Mouse (Mus musculus) hindbrain, embryonic 14.5 days (tissue): ENCODE data around the gene Iqcn. TPM values are rescaled to one million over a fixed set of nuclear protein-coding genes. Genes with fewer than 3 reads are reported as not detected.
A peak's percentile ranks its signal among the peaks of the same experiment; 100 is the strongest.

ENCODE experiments used
- ATAC-seq: fragments of 200-750 bp; cut with Nextera tagmentation; 2 replicates; pipeline ENCODE4 v1.8.0; 2017; ENCODE audit warnings: moderate number of reproducible peaks, mild to moderate bottlenecking, moderate TSS enrichment, moderate library complexity; ENCODE audit not compliant: low FRiP score
- DNase-seq: peaks from one replicate; pipeline ENCODE4 v3.0.0-alpha.2; 2015; ENCODE audit warnings: low spot score
- H3K27ac ChIP-seq: fragments of 300-500 bp; sonication (generic); 2 replicates; pipeline ENCODE4 v1.5.1; 2014; ENCODE audit warnings: mild to moderate bottlenecking, moderate library complexity
- H3K27me3 ChIP-seq: fragments of 300-500 bp; sonication (generic); 2 replicates; pipeline ENCODE4 v1.6.1; 2014; ENCODE audit warnings: mild to moderate bottlenecking, low read length, mixed read lengths; ENCODE audit not compliant: control insufficient read depth, insufficient read depth
- H3K36me3 ChIP-seq: fragments of 300-500 bp; sonication (generic); replicated peaks from 2 replicates; pipeline ENCODE4 v1.6.1; 2014; ENCODE audit not compliant: control insufficient read depth, insufficient read depth
- H3K4me1 ChIP-seq: fragments of 300-500 bp; sonication (generic); replicated peaks from 2 replicates; pipeline ENCODE4 v1.6.1; 2014; ENCODE audit warnings: antibody characterized with exemption, low read length, mixed read lengths; ENCODE audit not compliant: control insufficient read depth, insufficient read depth
- H3K4me2 ChIP-seq: fragments of 300-500 bp; sonication (generic); replicated peaks from 2 replicates; pipeline ENCODE4 v1.6.1; 2014; ENCODE audit warnings: mild to moderate bottlenecking, moderate library complexity
- H3K4me3 ChIP-seq: fragments of 300-500 bp; sonication (generic); replicated peaks from 2 replicates; pipeline ENCODE4 v1.5.1; 2014; ENCODE audit warnings: mild to moderate bottlenecking, low read length
- H3K9ac ChIP-seq: fragments of 300-500 bp; sonication (generic); 2 replicates; pipeline ENCODE4 v1.6.1; 2014
- H3K9me3 ChIP-seq: fragments of 300-500 bp; sonication (generic); 2 replicates; pipeline ENCODE4 v1.6.1; 2016; ENCODE audit warnings: low read length; ENCODE audit not compliant: control insufficient read depth
- WGBS: fragments of 180-500 bp; shearing (Covaris S2); extraction: QIAGEN DNeasy Blood & Tissue Kit; methylation state at CpG from one replicate; pipeline ENCODE4 v1.1.7; 2014; 5-methylcytosine and 5-hydroxymethylcytosine counted together
- polyA plus RNA-seq: library from polyadenylated mRNA; unstranded; fragments of >200 nt; fragmentation: Nextera tagmentation; extraction: Ambion mirVana; gene quantifications from 2 replicates; pipeline ENCODE4 v1.2.1, GENCODE M21; 2014

Gene Iqcn
- polyA plus RNA-seq, 1 experiment from 2014 or later = 0.15 TPM

DNA sequence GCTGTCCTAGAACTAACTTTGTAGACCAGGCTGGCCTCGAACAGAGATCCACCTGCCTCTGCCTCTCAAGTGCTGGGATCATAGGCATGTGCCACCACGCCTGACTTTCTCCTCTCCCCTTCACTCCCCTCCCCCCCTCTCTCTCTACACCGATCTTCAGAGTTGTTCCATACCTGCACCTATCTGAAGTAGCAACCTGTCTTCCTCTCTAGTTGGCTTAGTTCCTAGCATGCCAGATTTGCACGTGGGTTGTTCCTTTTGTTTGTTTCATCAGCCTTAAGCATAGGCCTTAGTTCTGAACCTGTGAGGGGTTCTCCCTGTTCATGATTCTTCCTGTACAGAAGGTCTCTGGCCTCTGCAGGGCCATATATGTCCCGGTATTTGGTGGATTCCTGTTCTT, 34.4 kb downstream of the Iqcn start:
- H3K4me1 ChIP-seq = no peaks in the 10 kb centered on the region
- DNase-seq = no peak

DNA sequence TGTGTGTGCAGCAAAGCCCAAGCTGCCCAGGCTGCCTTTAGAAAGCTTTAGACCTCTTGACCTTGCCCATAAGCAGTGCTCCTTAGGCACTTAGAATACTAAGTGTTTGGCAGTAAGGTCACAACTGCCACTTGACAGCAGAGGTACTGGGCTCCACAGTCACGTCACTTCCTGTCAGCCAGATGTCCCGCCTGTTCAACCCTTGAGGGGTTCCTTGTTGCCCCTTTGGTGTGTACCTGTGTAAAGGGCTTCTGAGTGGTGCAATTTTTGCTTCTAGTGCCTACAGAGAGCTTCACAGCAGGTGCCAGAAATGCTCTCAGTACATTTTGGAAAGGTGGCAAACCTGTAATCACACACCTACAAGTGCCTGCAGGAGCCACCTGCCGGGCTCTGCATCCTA, 35.0 kb downstream of the Iqcn start:
- Histone ChIP-seq H3K27me3 (peaks cover 30% of the 10 kb centered on the region), H3K9ac (no peak overlapping the region), H3K36me3 (no peaks in the 10 kb centered on the region), H3K4me3 (no peak overlapping the region), H3K9me3 (no peaks in the 10 kb centered on the region), H3K4me2 (no peak overlapping the region), H3K27ac (no peak overlapping the region), H3K4me1 (peaks cover under 1% of the 10 kb centered on the region; the same call in 1 of the 2 replicates)
- no peak for DNase-seq
- 76% methylated on average over 3 of the region's 3 CpGs for WGBS
- no peak for ATAC-seq

More for the DNA sequence above, 34.4 kb downstream of the Iqcn start:
- Histone ChIP-seq H3K36me3 (no peaks in the 10 kb centered on the region), H3K27me3 (peaks cover 25% of the 10 kb centered on the region), H3K9ac (no peak overlapping the region), H3K9me3 (no peaks in the 10 kb centered on the region), H3K4me3 (no peak overlapping the region), H3K27ac (no peak overlapping the region), H3K4me2 (no peak overlapping the region)
- no peak for ATAC-seq
- 68% methylated on average over 5 of the region's 5 CpGs for WGBS

DNA sequence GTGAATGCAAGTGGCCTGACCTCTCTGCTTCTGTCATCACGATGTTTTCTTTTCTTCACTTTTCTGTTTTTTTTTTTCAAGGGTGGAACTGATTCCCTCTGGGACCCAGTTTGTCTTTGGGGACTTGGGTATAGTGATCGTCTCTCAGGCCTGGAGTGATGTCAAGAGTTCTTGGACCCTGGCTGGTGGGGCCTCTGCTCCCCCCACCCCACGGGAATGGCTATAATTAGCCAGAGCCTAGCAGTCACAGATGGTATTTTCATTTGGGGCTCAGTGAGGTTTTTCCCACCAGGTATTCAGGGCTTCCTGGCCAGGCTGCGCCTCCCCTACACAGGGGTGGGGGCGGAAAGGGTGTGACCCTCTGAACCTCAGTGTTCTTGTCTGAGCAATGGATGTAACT, 38.4 kb downstream of the Iqcn start:
- Histone ChIP-seq H3K9ac (no peak overlapping the region), H3K9me3 (no peaks in the 10 kb centered on the region), H3K36me3 (no peaks in the 10 kb centered on the region), H3K4me1 (peaks cover 12% of the 10 kb centered on the region), H3K4me2 (no peak overlapping the region), H3K27me3 (peaks cover 61% of the 10 kb centered on the region), H3K4me3 (no peak overlapping the region), H3K27ac (no peak overlapping the region)
- ATAC-seq (no peak), DNase-seq (no peak)
- 63% methylated on average over 5 of the region's 5 CpGs for WGBS

DNA sequence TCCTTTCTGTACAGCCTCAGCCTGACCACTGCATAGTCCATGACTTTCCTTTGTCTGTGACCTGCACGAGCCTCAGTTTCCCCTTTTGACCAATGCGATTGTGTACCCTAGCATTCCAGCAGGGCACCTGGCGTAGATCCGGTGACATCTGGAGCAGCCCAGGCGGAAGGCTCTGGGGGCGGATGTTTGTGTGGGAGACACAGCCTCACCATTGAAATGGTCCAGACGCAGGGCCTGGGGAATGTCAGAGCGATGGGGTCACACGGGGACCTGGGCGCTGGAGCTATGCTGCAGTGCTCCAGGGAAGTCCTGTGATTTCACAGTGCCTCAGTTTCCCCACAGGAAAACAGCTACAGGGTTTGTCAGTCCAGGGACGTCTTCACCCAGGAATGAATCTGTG, 38.9 kb downstream of the Iqcn start:
- no peak overlapping the region for H3K4me2 ChIP-seq
- no peaks in the 10 kb centered on the region for H3K9me3 ChIP-seq
- no peaks in the 10 kb centered on the region for H3K36me3 ChIP-seq
- DNase-seq (no peak), ATAC-seq (no peak)
- peaks cover 66% of the 10 kb centered on the region for H3K27me3 ChIP-seq
- 73% methylated on average over 11 of the region's 11 CpGs for WGBS
- no peak overlapping the region for H3K27ac ChIP-seq
- no peak overlapping the region for H3K4me3 ChIP-seq
- H3K4me1 ChIP-seq = peaks cover 12% of the 10 kb centered on the region
- H3K9ac ChIP-seq = no peak overlapping the region

DNA sequence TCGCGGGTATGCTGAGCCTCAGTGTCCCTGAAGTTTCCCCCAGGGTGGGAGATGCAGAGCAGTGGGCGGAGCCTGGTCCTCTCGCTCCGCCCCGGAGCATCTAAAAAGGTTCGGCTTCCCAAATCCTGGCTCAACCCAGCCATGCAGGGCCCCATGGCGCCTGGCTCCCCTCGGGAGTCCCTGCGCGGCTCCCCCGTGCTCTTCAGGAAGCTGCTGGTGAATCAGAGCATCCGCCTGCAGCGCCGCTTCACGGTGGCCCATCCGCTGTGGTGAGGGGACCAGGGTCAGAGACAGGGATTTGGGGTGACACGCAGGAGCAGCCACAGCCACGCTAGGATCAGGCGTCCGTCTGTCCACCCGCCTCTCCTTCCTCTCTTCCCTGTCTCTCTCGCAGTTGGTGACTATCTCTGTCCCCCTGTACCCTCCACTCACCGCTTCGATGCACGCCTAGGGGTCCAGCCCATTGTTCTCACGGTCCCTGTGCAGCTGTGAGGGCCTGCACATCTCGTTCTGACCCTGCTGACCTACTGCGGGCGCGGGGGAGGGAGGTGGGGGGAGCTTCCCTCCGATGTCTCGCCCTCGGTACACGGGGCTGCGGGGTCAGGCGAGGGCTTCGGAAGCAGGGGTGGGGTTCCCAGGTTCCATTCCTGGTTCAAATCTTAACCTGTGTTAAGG, 39.9 kb downstream of the Iqcn start:
- no peak overlapping the region for H3K27ac ChIP-seq
- peak overlapping the region; percentile 10 for H3K4me3 ChIP-seq
- under 1% methylated on average over 38 of the region's 38 CpGs for WGBS

DNA sequence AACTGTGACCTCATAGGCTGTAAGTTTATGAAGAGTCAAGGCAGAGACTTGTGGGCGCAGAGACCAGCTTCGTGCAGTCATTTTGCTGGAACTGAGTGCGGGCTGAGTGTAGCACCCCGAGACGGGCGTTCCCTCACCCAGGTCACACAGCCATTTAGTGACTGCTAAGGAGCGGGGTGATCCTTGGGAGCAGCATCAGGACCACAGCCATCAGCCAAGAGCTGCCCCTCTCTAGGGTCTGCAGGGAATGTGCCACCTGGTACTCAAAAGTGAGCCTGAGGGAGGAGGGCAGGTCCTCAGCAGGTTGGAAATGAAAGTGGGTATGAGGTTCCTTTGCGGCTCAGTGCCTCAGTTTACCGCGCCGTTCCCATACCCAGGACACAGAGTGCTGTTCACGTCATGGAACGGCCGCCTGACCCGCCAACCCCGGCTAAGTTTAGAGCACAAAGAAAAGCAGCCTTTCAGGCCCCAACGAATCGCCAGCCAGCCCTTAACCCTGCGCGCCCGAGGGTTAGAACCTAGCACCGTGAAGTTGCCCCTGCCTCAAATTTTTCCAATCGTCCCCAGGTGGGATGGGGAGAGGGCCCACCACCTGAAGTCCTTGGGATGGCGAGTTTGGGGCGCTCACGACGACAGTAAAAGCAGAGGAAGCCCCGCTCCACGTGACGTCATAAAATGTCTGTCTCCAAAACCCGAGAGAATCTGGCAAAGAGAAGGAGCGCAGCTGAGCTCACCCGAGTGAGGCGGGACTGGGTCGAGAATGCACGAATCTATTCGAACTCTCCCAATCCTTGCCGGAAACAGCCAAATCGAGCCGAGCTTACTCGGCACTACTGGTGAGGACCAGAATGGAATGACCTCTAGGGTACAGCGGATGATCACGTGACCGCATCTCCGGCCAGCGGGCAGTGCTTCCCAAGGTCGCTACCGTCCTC, 40.7 kb downstream of the Iqcn start:
- H3K27me3 ChIP-seq = peaks cover 67% of the 10 kb centered on the region
- H3K27ac ChIP-seq = no peak overlapping the region
- peak overlapping the region; percentile 50 for H3K9ac ChIP-seq
- H3K4me2 ChIP-seq = peak overlapping the region; percentile 55
- peaks cover 12% of the 10 kb centered on the region for H3K4me1 ChIP-seq
- H3K9me3 ChIP-seq = no peaks in the 10 kb centered on the region
- peak; percentile 59 for DNase-seq
- H3K4me3 ChIP-seq = peak overlapping the region; percentile 31
- no peaks in the 10 kb centered on the region for H3K36me3 ChIP-seq
- 3% methylated on average over 48 of the region's 48 CpGs for WGBS
- ATAC-seq = no peak

More for the DNA sequence above, 39.9 kb downstream of the Iqcn start:
- peak overlapping the region; percentile 50; the same call in 1 of the 2 replicates for H3K9ac ChIP-seq
- no peaks in the 10 kb centered on the region for H3K9me3 ChIP-seq
- no peaks in the 10 kb centered on the region for H3K36me3 ChIP-seq
- peak overlapping the region; percentile 55 for H3K4me2 ChIP-seq
- ATAC-seq = 0 out of 2 replicates have a peak, but pooled peaks have one; percentile 29
- DNase-seq = no peak
- H3K4me1 ChIP-seq = peaks cover 12% of the 10 kb centered on the region
- peaks cover 72% of the 10 kb centered on the region for H3K27me3 ChIP-seq

DNA sequence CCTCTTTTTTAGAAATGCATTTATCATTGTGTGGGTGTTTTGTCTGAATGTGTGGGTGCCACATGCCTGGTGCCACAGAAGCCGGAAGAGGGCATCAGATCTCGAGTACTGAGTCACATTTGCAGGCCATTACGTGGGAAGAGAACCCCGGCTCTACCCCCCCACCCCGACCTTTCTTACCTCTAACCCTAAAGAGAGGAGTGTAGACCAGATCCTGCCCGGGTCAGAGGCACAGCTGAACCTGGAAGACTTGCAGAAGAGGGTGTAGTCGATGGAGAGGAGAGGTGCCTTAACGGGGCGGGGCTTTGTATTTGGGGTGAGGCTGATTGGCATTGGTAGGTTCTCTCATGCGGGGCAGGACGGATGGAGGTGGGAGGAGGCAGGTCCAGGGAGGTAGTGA, 41.5 kb downstream of the Iqcn start:
- Histone ChIP-seq H3K4me2 (no peak overlapping the region), H3K4me3 (no peak overlapping the region), H3K9ac (no peak overlapping the region), H3K27me3 (peaks cover 67% of the 10 kb centered on the region), H3K9me3 (no peaks in the 10 kb centered on the region), H3K36me3 (no peaks in the 10 kb centered on the region), H3K4me1 (peaks cover 12% of the 10 kb centered on the region), H3K27ac (no peak overlapping the region)
- ATAC-seq (no peak), DNase-seq (no peak)
- WGBS = 54% methylated on average over 11 of the region's 11 CpGs

DNA sequence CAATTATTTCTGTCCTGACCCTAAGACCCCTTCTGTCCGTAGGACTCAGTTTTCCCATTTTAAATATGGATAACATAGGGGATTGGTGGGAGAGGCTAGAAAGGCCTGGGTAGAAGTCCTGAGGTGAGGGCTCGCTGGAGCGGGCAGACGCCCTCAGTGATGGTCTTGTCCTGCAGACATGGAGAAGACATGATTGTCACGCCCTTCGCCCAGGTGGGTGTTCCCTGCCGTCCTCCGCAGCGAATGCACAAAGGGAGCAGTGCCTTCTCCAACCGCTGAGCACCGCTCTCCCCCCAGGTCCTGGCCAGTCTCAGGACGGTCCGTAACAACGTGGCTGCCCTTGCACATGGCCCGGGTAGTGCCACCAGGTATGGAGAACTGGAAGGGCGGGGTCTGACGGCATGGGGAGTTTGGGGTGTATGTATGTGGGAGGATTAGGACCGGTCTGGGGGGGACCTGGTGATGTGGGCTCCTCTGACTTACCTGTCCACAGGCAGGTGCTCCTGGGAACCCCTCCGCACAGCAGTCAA, 42.5 kb downstream of the Iqcn start:
- ATAC-seq (no peak), DNase-seq (no peak)
- 61% methylated on average over 19 of the region's 19 CpGs for WGBS
- Histone ChIP-seq H3K4me2 (no peak overlapping the region), H3K27ac (no peak overlapping the region), H3K9ac (no peak overlapping the region), H3K9me3 (no peaks in the 10 kb centered on the region), H3K36me3 (no peaks in the 10 kb centered on the region), H3K4me1 (peaks cover 12% of the 10 kb centered on the region), H3K27me3 (peaks cover 67% of the 10 kb centered on the region), H3K4me3 (no peak overlapping the region)

DNA sequence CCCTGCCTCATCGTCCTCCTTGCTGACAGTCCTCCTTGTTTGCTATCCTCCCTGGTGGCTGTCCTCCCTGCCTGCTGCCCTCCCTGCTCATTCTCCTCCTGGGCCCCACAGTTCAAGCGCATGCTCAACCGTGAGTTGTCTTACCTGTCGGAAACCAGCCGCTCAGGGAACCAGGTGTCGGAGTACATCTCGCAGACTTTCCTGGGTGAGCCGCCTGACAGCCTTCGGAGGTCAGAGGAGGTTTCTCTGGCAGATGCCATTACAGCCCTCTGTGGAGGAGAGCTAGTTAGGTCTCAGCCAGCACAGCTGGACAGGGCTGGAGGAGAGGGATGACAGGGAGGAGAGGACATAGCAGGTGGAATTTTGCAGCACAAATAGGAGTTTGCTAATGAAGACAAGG, 43.4 kb downstream of the Iqcn start:
- DNase-seq (no peak), ATAC-seq (no peak)
- Histone ChIP-seq H3K27me3 (peaks cover 59% of the 10 kb centered on the region), H3K4me3 (no peak overlapping the region), H3K36me3 (no peaks in the 10 kb centered on the region), H3K4me1 (peaks cover 12% of the 10 kb centered on the region), H3K27ac (no peak overlapping the region), H3K9ac (no peak overlapping the region), H3K9me3 (no peaks in the 10 kb centered on the region), H3K4me2 (no peak overlapping the region)
- 81% methylated on average over 9 of the region's 9 CpGs for WGBS
